ENCODE assay signal across 8 mouse cellular contexts in genomic region chr9:44085741-44086665, GRCm38 (mm10). TPM values are rescaled to one million over a fixed set of nuclear protein-coding genes. Genes with fewer than 3 reads are reported as not detected.
A peak's percentile ranks its signal among the peaks of the same experiment; 100 is the strongest.
DNase-seq lines count a peak whose midpoint lies in the region; ATAC-seq and TF ChIP-seq lines count a peak whose summit lies in the region.

No protein-coding gene starts in this region.

- DNase-seq in layer of hippocampus, adult 11-12 months (ENCODE audit: low spot score): peak; percentile 79
- no peak for DNase-seq in layer of hippocampus, adult 9-10 months (ENCODE audit: low spot score)
- no peak for DNase-seq in liver, postnatal 0 days
- peak; percentile 39 for DNase-seq in testis, postnatal 10 days (ENCODE audit: low spot score)
- no peak for DNase-seq in spleen, postnatal 4 days (ENCODE audit: low spot score in 2 of 2)

- H3K9ac ChIP-seq in embryonic facial prominence, embryonic 12.5 days: no peak overlapping the region
- H3K9ac ChIP-seq in heart, embryonic 12.5 days: peak overlapping the region; percentile 93
- H3K9ac ChIP-seq in kidney, embryonic 15.5 days: peak overlapping the region; percentile 73
- H3K9ac ChIP-seq in liver, postnatal 0 days (replicated peaks): 0 out of 2 replicates have a peak overlapping the region, but pooled peaks have one; percentile 11

- peaks cover 40% of the 10 kb centered on the region for H3K4me1 ChIP-seq in embryonic facial prominence, embryonic 12.5 days
- peaks cover 80% of the 10 kb centered on the region for H3K4me1 ChIP-seq in heart, embryonic 12.5 days (replicated peaks)
- H3K4me1 ChIP-seq in kidney, embryonic 15.5 days: peaks cover 81% of the 10 kb centered on the region
- H3K4me1 ChIP-seq in liver, postnatal 0 days (ENCODE audit: insufficient read depth): peaks cover 47% of the 10 kb centered on the region

- peaks cover 28% of the 10 kb centered on the region for H3K27me3 ChIP-seq in embryonic facial prominence, embryonic 12.5 days
- H3K27me3 ChIP-seq in heart, embryonic 12.5 days (replicated peaks): peaks cover 11% of the 10 kb centered on the region; the same call in 1 of the 2 replicates
- H3K27me3 ChIP-seq in kidney, embryonic 15.5 days: peaks cover 20% of the 10 kb centered on the region
- peaks cover 14% of the 10 kb centered on the region; the same call in 1 of the 2 replicates for H3K27me3 ChIP-seq in liver, postnatal 0 days (ENCODE audit: insufficient read depth, low read length)

- H3K27ac ChIP-seq in embryonic facial prominence, embryonic 12.5 days: no peak overlapping the region
- peak overlapping the region; percentile 88 for H3K27ac ChIP-seq in heart, embryonic 12.5 days (ENCODE audit: poor library complexity, severe bottlenecking)
- 0 out of 2 replicates have a peak overlapping the region, but pooled peaks have one; percentile 13 for H3K27ac ChIP-seq in kidney, embryonic 15.5 days
- no peak overlapping the region for H3K27ac ChIP-seq in liver, postnatal 0 days (ENCODE audit: low read depth)

- ATAC-seq in embryonic facial prominence, embryonic 12.5 days (ENCODE audit: insufficient number of reproducible peaks, insufficient read depth, low FRiP score, low TSS enrichment): no peak
- no peak for ATAC-seq in heart, embryonic 12.5 days (ENCODE audit: insufficient number of reproducible peaks, low FRiP score)
- no peak for ATAC-seq in kidney, embryonic 15.5 days (replicated peaks; ENCODE audit: low FRiP score)
- ATAC-seq in liver, postnatal 0 days: no peak

- TF ChIP-seq CTCF in liver, postnatal 0 days (IDR thresholded peaks at IDR 0.05; ENCODE audit: low read depth): no peak

- no peaks in the 10 kb centered on the region for H3K9me3 ChIP-seq in embryonic facial prominence, embryonic 12.5 days
- no peaks in the 10 kb centered on the region for H3K9me3 ChIP-seq in heart, embryonic 12.5 days (replicated peaks)
- no peaks in the 10 kb centered on the region for H3K9me3 ChIP-seq in kidney, embryonic 15.5 days (replicated peaks)
- no peaks in the 10 kb centered on the region for H3K9me3 ChIP-seq in liver, postnatal 0 days (ENCODE audit: low read length)

- peak overlapping the region; percentile 60; the same call in 1 of the 2 replicates for H3K4me3 ChIP-seq in embryonic facial prominence, embryonic 12.5 days
- H3K4me3 ChIP-seq in heart, embryonic 12.5 days: peak overlapping the region; percentile 73
- H3K4me3 ChIP-seq in kidney, embryonic 15.5 days (replicated peaks): peak overlapping the region; percentile 65
- H3K4me3 ChIP-seq in liver, postnatal 0 days (ENCODE audit: low read depth, low read length): 0 out of 2 replicates have a peak overlapping the region, but pooled peaks have one; percentile 61

- H3K36me3 ChIP-seq in embryonic facial prominence, embryonic 12.5 days: no peaks in the 10 kb centered on the region
- peaks cover 15% of the 10 kb centered on the region for H3K36me3 ChIP-seq in heart, embryonic 12.5 days
- peaks cover 5% of the 10 kb centered on the region; the same call in 1 of the 2 replicates for H3K36me3 ChIP-seq in kidney, embryonic 15.5 days
- no peaks in the 10 kb centered on the region for H3K36me3 ChIP-seq in liver, postnatal 0 days (replicated peaks; ENCODE audit: insufficient read depth, low read length)

- WGBS in embryonic facial prominence, embryonic 12.5 days: 67% methylated on average over 15 of the region's 15 CpGs
- 54% methylated on average over 15 of the region's 15 CpGs for WGBS in heart, embryonic 12.5 days
- 69% methylated on average over 15 of the region's 15 CpGs for WGBS in kidney, embryonic 15.5 days
- WGBS in liver, postnatal 0 days (ENCODE audit: insufficient replicate concordance): 68% methylated on average over 15 of the region's 15 CpGs

- TF ChIP-seq EP300 in liver, postnatal 0 days (IDR thresholded peaks at IDR 0.05; ENCODE audit: low read depth): no peak

- H3K4me2 ChIP-seq in embryonic facial prominence, embryonic 12.5 days (replicated peaks): peak overlapping the region; percentile 100
- peak overlapping the region; percentile 96 for H3K4me2 ChIP-seq in heart, embryonic 12.5 days
- H3K4me2 ChIP-seq in kidney, embryonic 15.5 days: peak overlapping the region; percentile 99
- peak overlapping the region; percentile 95 for H3K4me2 ChIP-seq in liver, postnatal 0 days (ENCODE audit: low read depth, low read length)

RNA-seq across cellular contexts. Expression of gene Mfrp, which starts 15.5 kb away (rescaled TPM):
- polyA plus RNA-seq in embryonic facial prominence, embryonic 12.5 days (2016; fragmentation: Nextera tagmentation; extraction: Ambion mirVana): 0.13 and 0.20 TPM in 2 replicates
- polyA plus RNA-seq in heart, embryonic 12.5 days (2016; fragmentation: Nextera tagmentation; extraction: Ambion mirVana): not detected in 2 replicates
- 0.13 TPM in 1 of 2 replicates, not detected in the other for polyA plus RNA-seq in kidney, embryonic 15.5 days (2015; fragmentation: Nextera tagmentation; extraction: Ambion mirVana)
- not detected in 2 replicates for polyA plus RNA-seq in liver, postnatal 0 days (2015; fragmentation: Nextera tagmentation; extraction: Ambion mirVana)

RNA-seq across cellular contexts. Expression of gene Usp2, which starts 19.2 kb away (rescaled TPM):
- polyA plus RNA-seq in embryonic facial prominence, embryonic 12.5 days (2016; fragmentation: Nextera tagmentation; extraction: Ambion mirVana): 8.8 and 10.4 TPM in 2 replicates
- 51.7 and 62.5 TPM in 2 replicates for polyA plus RNA-seq in heart, embryonic 12.5 days (2016; fragmentation: Nextera tagmentation; extraction: Ambion mirVana)
- polyA plus RNA-seq in kidney, embryonic 15.5 days (2015; fragmentation: Nextera tagmentation; extraction: Ambion mirVana): 31.9 and 36.8 TPM in 2 replicates
- polyA plus RNA-seq in liver, postnatal 0 days (2015; fragmentation: Nextera tagmentation; extraction: Ambion mirVana): 2.9 and 3.8 TPM in 2 replicates

RNA-seq across cellular contexts. Expression of gene C1qtnf5, which starts 21.0 kb away (rescaled TPM):
- 0.78 and 1.3 TPM in 2 replicates for polyA plus RNA-seq in embryonic facial prominence, embryonic 12.5 days (2016; fragmentation: Nextera tagmentation; extraction: Ambion mirVana)
- 0.67 and 1.1 TPM in 2 replicates for polyA plus RNA-seq in heart, embryonic 12.5 days (2016; fragmentation: Nextera tagmentation; extraction: Ambion mirVana)
- polyA plus RNA-seq in kidney, embryonic 15.5 days (2015; fragmentation: Nextera tagmentation; extraction: Ambion mirVana): 4.5 and 5.2 TPM in 2 replicates
- 1.0 and 1.3 TPM in 2 replicates for polyA plus RNA-seq in liver, postnatal 0 days (2015; fragmentation: Nextera tagmentation; extraction: Ambion mirVana)

RNA-seq across cellular contexts. Expression of gene Gm49380, which starts 27.3 kb away (rescaled TPM):
- polyA plus RNA-seq in embryonic facial prominence, embryonic 12.5 days (2016; fragmentation: Nextera tagmentation; extraction: Ambion mirVana): 0.19 and 0.33 TPM in 2 replicates
- polyA plus RNA-seq in heart, embryonic 12.5 days (2016; fragmentation: Nextera tagmentation; extraction: Ambion mirVana): 0.20 TPM in 1 of 2 replicates, not detected in the other
- polyA plus RNA-seq in kidney, embryonic 15.5 days (2015; fragmentation: Nextera tagmentation; extraction: Ambion mirVana): 0.17 and 0.21 TPM in 2 replicates
- polyA plus RNA-seq in liver, postnatal 0 days (2015; fragmentation: Nextera tagmentation; extraction: Ambion mirVana): not detected in 2 replicates

RNA-seq across cellular contexts. Expression of gene Rnf26, which starts 27.3 kb away (rescaled TPM):
- polyA plus RNA-seq in embryonic facial prominence, embryonic 12.5 days (2016; fragmentation: Nextera tagmentation; extraction: Ambion mirVana): 86.7 and 88.8 TPM in 2 replicates
- polyA plus RNA-seq in heart, embryonic 12.5 days (2016; fragmentation: Nextera tagmentation; extraction: Ambion mirVana): 48.4 and 51.3 TPM in 2 replicates
- polyA plus RNA-seq in kidney, embryonic 15.5 days (2015; fragmentation: Nextera tagmentation; extraction: Ambion mirVana): 70.9 and 78.3 TPM in 2 replicates
- polyA plus RNA-seq in liver, postnatal 0 days (2015; fragmentation: Nextera tagmentation; extraction: Ambion mirVana): 17.9 and 18.8 TPM in 2 replicates

Comparison
In these comparisons a context has a peak if more than half of its experiments do, and no peak if none do; other contexts are left out.
1. DNase-seq: peak in layer of hippocampus, adult 11-12 months (single experiment) and testis, postnatal 10 days (single experiment); none in layer of hippocampus, adult 9-10 months (single experiment), liver, postnatal 0 days (single experiment) and spleen, postnatal 4 days (0 of 2).
2. H3K27ac ChIP-seq: peak in heart, embryonic 12.5 days (single experiment) and kidney, embryonic 15.5 days (single experiment); none in embryonic facial prominence, embryonic 12.5 days (single experiment) and liver, postnatal 0 days (single experiment).
3. Peak in every context shown above with its lines, with median percentiles within 50 percentile points of each other: H3K4me2 ChIP-seq and H3K4me3 ChIP-seq.